In the genomic region with DNA sequence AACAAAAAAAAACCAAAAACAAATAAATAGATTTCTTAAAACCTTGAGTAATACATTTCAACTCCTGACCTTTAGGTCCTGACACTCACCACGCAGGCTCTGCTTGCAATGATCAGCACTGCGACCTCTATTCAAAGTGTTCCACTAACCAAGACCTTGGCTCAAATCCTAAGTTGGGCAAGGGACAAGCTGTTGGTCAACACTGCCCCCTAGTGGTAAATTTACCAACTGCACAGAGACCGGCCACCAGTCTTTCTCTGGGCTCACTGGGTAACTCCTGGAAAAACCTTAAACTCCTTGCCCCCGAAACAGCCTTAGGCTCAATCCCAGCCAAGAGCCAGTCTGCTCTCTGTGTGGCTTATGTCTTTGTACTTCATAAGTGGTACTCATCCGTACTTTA, we compare ENCODE assay signal across 9 mouse cellular contexts. TPM values are rescaled to one million over a fixed set of nuclear protein-coding genes. Genes with fewer than 3 reads are reported as not detected.
A peak's percentile ranks its signal among the peaks of the same experiment; 100 is the strongest.
DNase-seq lines count a peak whose midpoint lies in the region; TF ChIP-seq lines count a peak whose summit lies in the region.
"Had no signal": no experiment of that assay in that cellular context is flagged by ENCODE, and none has a peak within 500 bp of the region (broad histone marks: within the 10 kb centered on the region; RNA-seq: fewer than 3 reads in every experiment).

No protein-coding gene starts in this region.

- in situ Hi-C loops in ES-E14 (cut with MboI; ENCODE audit: low sequenced_read_pairs in 2 of 2, unreplicated experiment in 2 of 2), result loop anchor here (10.0 kb wide), 1 partner anchor 106 kb away; no protein-coding TSS in a partner anchor

- WGBS in heart, adult 2 months, result 4% methylated on average over 5 of the region's 5 CpGs

- H3K27ac ChIP-seq in ES-E14 (ENCODE audit: insufficient read depth, low read depth, low read length, poor library complexity, severe bottlenecking), result no peak overlapping the region
- no peak overlapping the region for H3K27ac ChIP-seq in heart, adult 2 months
- H3K27ac ChIP-seq: lung, embryonic 15.5 days had no signal

- H3K9ac ChIP-seq in ES-E14 (ENCODE audit: insufficient read depth, low read depth, low read length, poor library complexity, severe bottlenecking), result no peak overlapping the region
- H3K9ac ChIP-seq in heart, adult 2 months (ENCODE audit: low read depth, low read length), result no peak overlapping the region
- H3K9ac ChIP-seq: lung, embryonic 15.5 days had no signal

- no peaks in the 10 kb centered on the region for H3K9me3 ChIP-seq in ES-E14 (ENCODE audit: control insufficient read depth, insufficient read depth, low read depth, low read length)
- H3K9me3 ChIP-seq: lung, embryonic 15.5 days had no signal

- intact Hi-C loops in heart, adult 2 months (cut with DNase I), result loop anchor here (1.0 to 5.0 kb wide), 3 partner anchors 115 to 319 kb away; a partner anchor contains a TSS

- H3K79me2 ChIP-seq in heart, adult 2 months (replicated peaks; ENCODE audit: control insufficient read depth, insufficient read depth, low read length), result no peaks in the 10 kb centered on the region

- peak; percentile 97 for TF ChIP-seq CTCF in heart, adult 2 months (IDR thresholded peaks at IDR 0.05)

- H3K27me3 ChIP-seq in heart, adult 2 months (ENCODE audit: control insufficient read depth, insufficient read depth, low read length), result no peaks in the 10 kb centered on the region
- H3K27me3 ChIP-seq: lung, embryonic 15.5 days had no signal

- H3K36me3 ChIP-seq in ES-E14 (ENCODE audit: control insufficient read depth, insufficient read depth, low read length, poor library complexity, severe bottlenecking), result no peaks in the 10 kb centered on the region
- no peaks in the 10 kb centered on the region for H3K36me3 ChIP-seq in heart, adult 2 months (ENCODE audit: control insufficient read depth, insufficient read depth, low read length)
- H3K36me3 ChIP-seq: lung, embryonic 15.5 days had no signal

- no peak overlapping the region for H3K4me3 ChIP-seq in ES-E14 (ENCODE audit: insufficient read depth in 1 of 2, low read depth in 1 of 2, low read length in 2 of 2, poor library complexity in 1 of 2, severe bottlenecking in 1 of 2)
- H3K4me3 ChIP-seq in heart, adult 2 months, result no peak overlapping the region
- H3K4me3 ChIP-seq: lung, embryonic 15.5 days had no signal

- DNase-seq in ES-E14 (ENCODE audit: low read depth, low spot score), result peak; percentile 85
- DNase-seq in adrenal gland, adult 8-10 months, result peak; percentile 70
- peak; percentile 94 for DNase-seq in embryo, embryonic 10.5 days (ENCODE audit: low spot score)
- peak; percentile 77 to 90 for DNase-seq in heart, adult 2 months
- DNase-seq in layer of hippocampus, adult 11-12 months (ENCODE audit: low spot score), result peak; percentile 85
- peak; percentile 87 for DNase-seq in lung, postnatal 25 days (ENCODE audit: low spot score)
- peak; percentile 41 to 44 for DNase-seq in right cerebral cortex, postnatal 36 days (ENCODE audit: low spot score in 2 of 2)
- peak; percentile 69 to 87 for DNase-seq in urinary bladder, postnatal 4 days (ENCODE audit: low spot score in 2 of 2)

- peak; percentile 87 for TF ChIP-seq EP300 in heart, adult 2 months (IDR thresholded peaks at IDR 0.05; ENCODE audit: insufficient read depth, low read depth, low read length)

- no peak for TF ChIP-seq POLR2A in heart, adult 2 months (IDR thresholded peaks at IDR 0.05; ENCODE audit: insufficient read depth, low read depth, low read length)

- peaks cover 3 to 21% of the 10 kb centered on the region in 2 experiments; a peak in 3 of 4 replicates for H3K4me1 ChIP-seq in ES-E14 (ENCODE audit: control insufficient read depth in 2 of 2, insufficient read depth in 2 of 2, low read length in 2 of 2, poor library complexity in 1 of 2)
- no peaks in the 10 kb centered on the region for H3K4me1 ChIP-seq in heart, adult 2 months (ENCODE audit: control insufficient read depth, insufficient read depth, low read length)

TF ChIP-seq in ES-E14, 5 proteins besides CTCF, POLR2A, EP300 and RAD21:
- TF ChIP-seq ZC3H11A (IDR thresholded peaks at IDR 0.05; ENCODE audit: borderline replicate concordance, low read depth, low read length) (peak; percentile 93), MAFK (IDR thresholded peaks at IDR 0.05; ENCODE audit: insufficient read depth, low read depth, low read length) (no peak), CHD2 (IDR thresholded peaks at IDR 0.05; ENCODE audit: low read depth, low read length) (no peak), HCFC1 (IDR thresholded peaks at IDR 0.05; ENCODE audit: borderline replicate concordance, insufficient read depth, low read length) (no peak), ZNF384 (IDR thresholded peaks at IDR 0.05; ENCODE audit: low read depth, low read length) (no peak)

RNA-seq across cellular contexts. Expression of a gene that starts 23.4 kb away (rescaled TPM):
- total RNA-seq in ES-E14 (2012; rRNA removed), result 9.8 and 18.4 TPM in 2 replicates
- 1 to 10 TPM; 6.1 to 9.9 (median 7.6) TPM for total RNA-seq in adrenal gland, adult 8-10 months (2022)
- total RNA-seq in heart, adult 2 months (2021), result under 1 TPM in 1 of 2 experiments, not detected in 1; 0.11 TPM
- polyA plus RNA-seq in heart, adult 2 months (2012; rRNA removed), result 0.04 and 0.09 TPM in 2 replicates

RNA-seq across cellular contexts. Expression of a gene that starts 23.8 kb away (rescaled TPM):
- total RNA-seq in ES-E14 (2012; rRNA removed), result 26.9 and 27.0 TPM in 2 replicates
- total RNA-seq in adrenal gland, adult 8-10 months (2022), result 10 to 100 TPM; 44.2 to 83.0 (median 65.5) TPM
- 10 to 100 TPM; 58.2 to 63.9 TPM for total RNA-seq in heart, adult 2 months (2021)
- 16.7 and 24.5 TPM in 2 replicates for polyA plus RNA-seq in heart, adult 2 months (2012; rRNA removed)

RNA-seq across cellular contexts. Expression of a gene that starts 59.6 kb away (rescaled TPM):
- total RNA-seq in ES-E14 (2012; rRNA removed), result 34.0 and 40.2 TPM in 2 replicates
- 10 to 100 TPM; 11.7 to 19.9 (median 15.6) TPM for total RNA-seq in adrenal gland, adult 8-10 months (2022)
- total RNA-seq in heart, adult 2 months (2021), result 1 to 10 TPM; 2.7 to 3.2 TPM
- polyA plus RNA-seq in heart, adult 2 months (2012; rRNA removed), result 2.5 and 3.5 TPM in 2 replicates

Comparison
In these comparisons a context has a peak if more than half of its experiments do, and no peak if none do; other contexts are left out.
1. DNase-seq: peak in every context shown above with its lines; median percentile 94 in embryo, embryonic 10.5 days; 87 in lung, postnatal 25 days; 85 in ES-E14; 85 in layer of hippocampus, adult 11-12 months; 84 in heart, adult 2 months; 78 in urinary bladder, postnatal 4 days; 70 in adrenal gland, adult 8-10 months; 42 in right cerebral cortex, postnatal 36 days.